Mouse (Mus musculus): ENCODE results near the gene Stk32c.

DNA sequence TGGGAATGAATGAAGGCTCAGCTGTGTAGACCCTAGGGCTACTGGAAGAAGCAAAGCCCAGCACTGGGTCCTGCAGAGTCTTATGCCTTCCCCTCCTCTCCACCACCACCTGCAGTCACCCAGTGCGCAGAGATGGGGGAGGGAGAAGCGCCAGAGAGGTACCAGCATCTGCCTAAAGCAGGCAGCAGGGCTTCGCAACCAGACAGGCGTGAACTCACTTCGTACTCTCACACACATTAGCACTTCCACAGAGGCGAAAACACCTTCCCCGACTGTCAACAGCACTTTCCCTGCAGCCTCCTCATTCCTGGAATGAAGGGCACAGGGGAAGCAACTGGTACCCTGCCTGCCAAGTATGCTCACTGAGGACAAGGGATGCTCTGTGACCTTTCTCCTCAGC is 63.7 kb downstream of the Stk32c start:
- TF ChIP-seq CTCF (IDR thresholded peaks at IDR 0.05; ENCODE audit: control insufficient read depth, insufficient read depth, insufficient replicate concordance, low read depth, low read length): no peak
- TF ChIP-seq POLR2A (IDR thresholded peaks at IDR 0.05; ENCODE audit: control insufficient read depth, low read depth, low read length): 0 out of 2 replicates have a peak, but pooled peaks have one; percentile 13
